Mouse (Mus musculus): ENCODE results near the gene Fam69b.

Fam69b gene

GRCm38 (mm10) chr2:26661768-26662508 lies 33.7 kb downstream of the Fam69b start:
- peak; percentile 22 for DNase-seq (ENCODE audit: low spot score)

GRCm38 (mm10) chr2:26662509-26662882 lies 34.2 kb downstream of the Fam69b start:
- no peak for DNase-seq (ENCODE audit: low spot score)

- no peak for DNase-seq (ENCODE audit: low spot score)
Measured at GRCm38 (mm10) chr2:26663112-26663511, 34.9 kb downstream of the Fam69b start.

DNA sequence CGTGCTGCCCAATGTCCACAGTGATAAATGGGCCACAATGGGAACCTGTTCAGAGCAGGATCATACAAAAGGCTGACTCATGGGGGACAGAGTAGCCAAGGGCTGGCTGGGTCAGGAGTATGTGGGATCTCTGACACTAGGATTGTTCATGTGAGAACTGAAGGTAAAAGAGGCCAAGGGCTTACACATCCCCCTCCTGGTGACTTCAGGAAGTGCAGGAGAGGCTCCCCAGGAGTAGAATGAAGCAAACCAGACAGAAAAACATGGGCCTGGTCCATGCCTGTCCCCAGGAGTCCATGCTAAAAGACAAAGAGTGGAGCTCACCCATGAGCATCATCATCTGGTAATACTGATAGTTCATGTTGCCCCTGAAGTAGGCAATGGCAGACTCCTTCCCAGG lies 35.3 kb downstream of the Fam69b start:
- DNase-seq (ENCODE audit: low spot score): peak; percentile 75

DNA sequence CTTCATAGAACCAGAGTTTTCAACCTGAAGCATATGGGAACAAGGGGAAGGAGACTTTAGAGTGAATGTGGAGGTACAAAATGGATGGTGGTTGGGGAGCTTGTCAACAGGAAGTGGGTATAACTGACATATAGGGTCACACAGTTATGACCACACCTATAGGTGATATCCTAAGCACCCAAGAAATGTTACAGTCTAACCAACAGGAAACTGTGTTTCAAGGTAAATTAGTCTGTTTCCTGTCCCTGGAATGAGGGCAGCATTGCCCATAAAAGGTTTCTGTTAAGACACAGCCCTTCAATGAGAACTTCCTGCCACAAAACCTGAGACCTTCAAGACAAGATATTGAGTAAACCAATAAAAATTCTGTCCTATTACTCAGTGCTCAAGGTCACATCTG lies 40.5 kb downstream of the Fam69b start:
- no peak for DNase-seq (ENCODE audit: low spot score)

GRCm38 (mm10) chr2:26671182-26671581 lies 42.9 kb downstream of the Fam69b start, which contains the start of gene Lcn4:
Gene Lcn4 (minus strand): TSS chr2:26671282.
- no peak for DNase-seq (ENCODE audit: low spot score)

Measured in MN1 (cell line).